Mouse (Mus musculus) adrenal gland, postnatal 14 days (tissue): ENCODE data around the gene 1110051M20Rik. TPM values are rescaled to one million over a fixed set of nuclear protein-coding genes. Genes with fewer than 3 reads are reported as not detected.
A peak's percentile ranks its signal among the peaks of the same experiment; 100 is the strongest.

Experiments used
- DNase-seq: peaks from one replicate; pipeline ENCODE4 v3.0.0; 2021; ENCODE audit warnings: mixed read lengths
- total RNA-seq: library from RNA; stranded (reverse); gene quantifications from 2 replicates; pipeline ENCODE4 v1.2.3, GENCODE M21; 2021

1110051M20Rik gene
- total RNA-seq, 1 experiment from 2014 or later: 14.9 TPM

GRCm38 (mm10) chr2:91413811-91414210 is 30.7 kb downstream of the 1110051M20Rik start:
- DNase-seq: peak; percentile 48

- peak; percentile 50 for DNase-seq
Observed at GRCm38 (mm10) chr2:91412361-91412760, 32.1 kb downstream of the 1110051M20Rik start.

- DNase-seq: no peak
Observed at GRCm38 (mm10) chr2:91411473-91411872, 33.0 kb downstream of the 1110051M20Rik start.

- DNase-seq: no peak
Observed at GRCm38 (mm10) chr2:91408031-91408430, 36.5 kb downstream of the 1110051M20Rik start.

GRCm38 (mm10) chr2:91405071-91405470 is 39.4 kb downstream of the 1110051M20Rik start:
- no peak for DNase-seq

GRCm38 (mm10) chr2:91399727-91400126 is 44.8 kb downstream of the 1110051M20Rik start:
- DNase-seq: no peak

- DNase-seq: no peak
Observed at GRCm38 (mm10) chr2:91399168-91399567, 45.3 kb downstream of the 1110051M20Rik start.

- no peak for DNase-seq
Observed at GRCm38 (mm10) chr2:91394078-91394477, 50.4 kb downstream of the 1110051M20Rik start.

- no peak for DNase-seq
Observed at GRCm38 (mm10) chr2:91388738-91389137, 55.8 kb downstream of the 1110051M20Rik start.

GRCm38 (mm10) chr2:91388281-91388680 is 56.2 kb downstream of the 1110051M20Rik start:
- DNase-seq: no peak

GRCm38 (mm10) chr2:91387287-91387958 is 57.1 kb downstream of the 1110051M20Rik start:
- DNase-seq: no peak

GRCm38 (mm10) chr2:91386547-91387286 is 57.8 kb downstream of the 1110051M20Rik start:
- DNase-seq: no peak

- DNase-seq: no peak
Observed at GRCm38 (mm10) chr2:91383294-91383693, 61.2 kb downstream of the 1110051M20Rik start.

GRCm38 (mm10) chr2:91377038-91377437 is 67.5 kb downstream of the 1110051M20Rik start:
- no peak for DNase-seq

- DNase-seq: no peak
Observed at GRCm38 (mm10) chr2:91370314-91370713, 74.2 kb downstream of the 1110051M20Rik start.

GRCm38 (mm10) chr2:91363272-91363671 is 81.2 kb downstream of the 1110051M20Rik start:
- DNase-seq: no peak

- peak; percentile 31 for DNase-seq
Observed at GRCm38 (mm10) chr2:91361068-91361528, 83.4 kb downstream of the 1110051M20Rik start.

GRCm38 (mm10) chr2:91355767-91356166 is 88.7 kb downstream of the 1110051M20Rik start:
- DNase-seq: no peak

- no peak for DNase-seq
Observed at GRCm38 (mm10) chr2:91354727-91355403, 89.6 kb downstream of the 1110051M20Rik start.

- DNase-seq: peak; percentile 54
Observed at GRCm38 (mm10) chr2:91353854-91354253, 90.7 kb downstream of the 1110051M20Rik start.

GRCm38 (mm10) chr2:91351841-91352240 is 92.7 kb downstream of the 1110051M20Rik start:
- DNase-seq: no peak

GRCm38 (mm10) chr2:91349974-91350457 is 94.5 kb downstream of the 1110051M20Rik start:
- no peak for DNase-seq

- DNase-seq: no peak
Observed at GRCm38 (mm10) chr2:91348936-91349335, 95.6 kb downstream of the 1110051M20Rik start.
